Mouse (Mus musculus) CD8-positive naive resting alpha-beta T cell, adult 2 months (primary cell): Measurements from ENCODE around the gene Rgl1.

Experiments
- DNase-seq, 2 experiments: peaks; one replicate each; pipeline ENCODE4 v3.0.0; 2022; ENCODE audit warnings: low read depth in 2 of 2, low spot score in 2 of 2

Rgl1 gene

GRCm38 (mm10) chr1:152514256-152514655 lies 251.9 kb downstream of the Rgl1 start:
- no peak for DNase-seq

DNA sequence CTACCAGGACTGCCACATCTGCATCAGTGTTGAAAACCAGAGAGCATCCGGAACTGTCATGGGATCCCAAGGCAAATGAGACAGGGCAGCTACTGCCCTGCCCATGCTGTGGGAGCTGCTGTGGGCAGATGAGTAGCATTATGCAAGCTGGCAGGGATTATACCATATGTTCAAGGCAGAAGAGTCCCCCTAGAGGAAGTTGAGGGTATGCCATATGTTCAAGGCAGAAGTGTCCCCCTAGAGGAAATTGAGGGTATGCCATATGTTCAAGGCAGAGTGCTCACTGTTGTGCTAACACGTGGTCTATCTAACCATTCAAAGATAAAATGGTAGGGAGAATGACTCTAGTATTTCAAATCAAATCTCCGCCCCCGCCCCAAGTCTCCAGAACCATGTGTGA lies 254.9 kb downstream of the Rgl1 start:
- peak; percentile 5 to 28 for DNase-seq

GRCm38 (mm10) chr1:152508481-152509220 lies 257.5 kb downstream of the Rgl1 start:
- no peak for DNase-seq

- no peak for DNase-seq
Observed at GRCm38 (mm10) chr1:152506726-152507125, 259.4 kb downstream of the Rgl1 start.

GRCm38 (mm10) chr1:152506175-152506574 lies 260.0 kb downstream of the Rgl1 start:
- no peak for DNase-seq

DNA sequence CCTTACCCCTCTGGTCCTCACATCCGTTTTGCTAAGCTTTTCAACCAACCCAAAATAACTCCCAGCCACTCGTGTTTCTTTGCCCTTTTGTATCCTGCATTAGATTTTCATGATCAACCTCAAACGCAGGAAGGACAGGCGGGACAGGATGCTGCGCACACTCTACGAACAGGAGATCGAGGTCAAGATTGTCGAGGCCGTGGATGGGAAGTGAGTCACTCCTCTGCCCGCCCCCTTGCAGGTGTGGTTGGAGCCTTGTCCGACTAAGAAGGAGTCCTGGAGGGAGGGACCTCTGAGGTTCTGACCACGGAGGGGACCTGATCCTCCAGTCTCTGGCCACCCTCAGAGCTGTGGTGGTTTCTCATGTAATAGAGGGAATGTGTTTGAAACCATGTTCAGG lies 266.3 kb downstream of the Rgl1 start:
- DNase-seq, result no peak

DNA sequence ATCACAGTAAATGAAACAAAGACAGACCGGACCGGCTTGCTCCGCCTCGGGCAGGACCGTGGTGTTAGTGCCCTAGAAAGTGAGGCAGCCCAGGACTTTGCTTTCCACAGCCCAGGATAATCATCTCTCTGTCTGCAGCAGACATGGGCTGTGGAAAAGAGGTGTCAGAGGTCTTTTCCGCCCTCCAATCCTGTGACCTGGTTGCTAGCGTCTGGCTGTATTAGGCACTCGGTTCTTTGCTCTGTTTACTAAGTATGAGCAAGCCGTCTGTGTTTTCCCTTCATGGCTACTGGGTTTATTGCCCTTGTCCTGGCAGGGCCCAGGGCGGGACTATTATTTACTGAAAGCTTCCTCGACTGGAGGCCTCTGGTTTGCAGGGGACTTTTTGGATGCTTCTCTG lies 268.6 kb downstream of the Rgl1 start:
- DNase-seq, result no peak

DNA sequence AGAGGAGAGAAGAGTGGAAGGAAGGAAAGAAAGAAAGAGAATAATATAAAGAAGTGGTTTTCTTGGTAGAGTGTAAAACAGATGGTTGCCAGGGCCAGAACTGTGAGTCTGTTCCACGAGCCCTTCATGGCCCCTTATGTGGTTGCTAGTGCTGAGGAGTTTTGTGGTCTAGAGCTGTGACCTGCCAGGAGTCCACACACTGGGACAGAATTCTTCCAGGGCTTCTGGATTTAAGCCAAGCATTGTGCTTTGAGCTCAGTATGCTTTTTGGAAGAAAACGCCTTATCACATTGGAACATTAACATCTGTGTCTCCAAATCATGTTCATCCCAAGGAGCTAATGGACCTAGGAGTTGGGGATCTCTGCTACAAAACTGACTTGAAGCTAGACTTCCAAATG lies 269.3 kb downstream of the Rgl1 start:
- no peak for DNase-seq

DNA sequence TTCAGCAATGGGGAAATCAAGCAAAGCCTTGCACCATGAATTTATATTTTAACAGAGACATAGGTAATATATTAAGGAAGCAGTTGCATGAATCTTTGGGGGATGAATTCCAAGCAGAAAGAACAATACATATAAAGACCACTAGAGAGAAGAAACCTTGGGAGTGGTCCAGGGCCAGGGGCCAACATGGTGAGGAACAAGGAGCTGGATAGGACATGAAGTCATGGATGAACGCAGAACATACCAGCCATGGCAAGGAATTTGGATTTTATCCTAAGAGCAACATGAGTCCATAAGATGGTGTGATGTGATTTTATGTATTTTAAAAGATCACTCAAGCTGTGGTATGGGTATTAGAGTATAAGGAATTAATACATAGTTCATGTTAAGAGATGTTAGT lies 273.9 kb downstream of the Rgl1 start:
- DNase-seq, result no peak

DNA sequence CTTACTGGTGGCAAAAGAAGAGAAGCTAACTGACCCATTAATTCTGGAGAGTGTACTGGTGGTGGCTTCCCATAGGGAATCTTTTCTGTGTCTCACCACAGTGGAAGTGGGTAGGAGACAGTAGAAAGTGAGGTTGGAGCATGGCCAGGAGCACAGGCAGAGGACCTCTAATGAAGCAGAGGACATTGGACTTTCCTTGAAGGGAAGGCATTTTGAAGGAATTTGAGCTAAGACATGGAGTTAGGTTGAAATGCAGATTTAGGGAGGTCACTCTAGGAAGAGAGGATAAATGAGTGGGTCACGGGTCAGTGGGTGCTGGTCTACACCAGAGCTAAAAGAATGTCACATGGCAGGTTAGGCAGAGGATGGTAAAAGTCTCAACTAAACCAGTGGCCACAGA lies 275.3 kb downstream of the Rgl1 start:
- DNase-seq, result no peak

- no peak for DNase-seq
Observed at GRCm38 (mm10) chr1:152476126-152476525, 290.0 kb downstream of the Rgl1 start.

GRCm38 (mm10) chr1:152468443-152468842 lies 297.7 kb downstream of the Rgl1 start:
- no peak for DNase-seq
